ENCODE assay signal across 8 mouse cellular contexts in the genomic region with DNA sequence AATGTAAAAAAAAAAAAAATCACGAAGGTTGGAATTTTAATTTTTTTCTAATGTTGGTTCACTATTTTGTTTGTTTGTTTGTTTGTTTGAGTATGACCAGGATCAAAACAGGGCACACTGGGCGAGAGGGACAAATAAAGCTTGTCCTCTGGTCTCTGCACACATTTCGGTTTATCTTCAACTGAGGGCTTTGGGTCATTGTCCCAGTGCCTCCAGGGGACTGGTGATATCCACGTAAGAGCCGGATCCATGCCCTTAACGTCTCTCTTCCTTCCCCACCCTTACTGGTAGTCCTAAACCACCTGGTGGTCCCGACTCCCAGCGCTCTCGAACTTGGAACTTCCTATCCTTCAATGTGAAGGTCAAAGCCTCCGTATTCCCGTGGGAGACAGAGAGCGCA. TPM values are rescaled to one million over a fixed set of nuclear protein-coding genes. Genes with fewer than 3 reads are reported as not detected.
DNase-seq lines count a peak whose midpoint lies in the region; ATAC-seq and TF ChIP-seq lines count a peak whose summit lies in the region.

No protein-coding gene starts in this region.

- TF ChIP-seq CTCF in E14TG2a.4 (conservative IDR thresholded peaks at IDR 0.05; ENCODE audit: low read length): no peak

- peaks cover 7% of the 10 kb centered on the region for H3K36me3 ChIP-seq in heart, embryonic 13.5 days
- H3K36me3 ChIP-seq in E14TG2a.4 (ENCODE audit: insufficient read depth, low read length): peaks cover 33% of the 10 kb centered on the region
- H3K36me3 ChIP-seq in forebrain, embryonic 15.5 days: no peaks in the 10 kb centered on the region
- H3K36me3 ChIP-seq in liver, embryonic 15.5 days (replicated peaks): peaks cover 27% of the 10 kb centered on the region

- no peak for ATAC-seq in heart, embryonic 13.5 days (ENCODE audit: extremely low read depth, insufficient number of reproducible peaks, low FRiP score, low TSS enrichment)
- ATAC-seq in forebrain, embryonic 15.5 days (replicated peaks): no peak
- ATAC-seq in liver, embryonic 15.5 days (ENCODE audit: insufficient read depth): no peak

- no peaks in the 10 kb centered on the region for H3K9me3 ChIP-seq in heart, embryonic 13.5 days
- no peaks in the 10 kb centered on the region for H3K9me3 ChIP-seq in E14TG2a.4 (ENCODE audit: low read length)
- H3K9me3 ChIP-seq in forebrain, embryonic 15.5 days: no peaks in the 10 kb centered on the region
- H3K9me3 ChIP-seq in liver, embryonic 15.5 days (replicated peaks): no peaks in the 10 kb centered on the region

- no peaks in the 10 kb centered on the region for H3K27me3 ChIP-seq in heart, embryonic 13.5 days (replicated peaks)
- no peaks in the 10 kb centered on the region for H3K27me3 ChIP-seq in E14TG2a.4 (ENCODE audit: insufficient read depth, low read length)
- H3K27me3 ChIP-seq in forebrain, embryonic 15.5 days: no peaks in the 10 kb centered on the region
- H3K27me3 ChIP-seq in liver, embryonic 15.5 days: no peaks in the 10 kb centered on the region

- no peak for DNase-seq in heart, adult 9 months (ENCODE audit: low spot score in 2 of 2)
- no peak for DNase-seq in frontal cortex, postnatal 14 days (ENCODE audit: low spot score in 2 of 2)
- DNase-seq in natural killer cell, adult 2 months (ENCODE audit: low spot score in 2 of 2): no peak
- no peak for DNase-seq in layer of hippocampus, adult 8-10 months (ENCODE audit: low spot score in 2 of 2)

- H3K27ac ChIP-seq in heart, embryonic 13.5 days (replicated peaks): peak overlapping the region; percentile 25; the same call in 1 of the 2 replicates
- no peak overlapping the region; the same call in 1 of the 2 replicates for H3K27ac ChIP-seq in forebrain, embryonic 15.5 days (replicated peaks)
- H3K27ac ChIP-seq in liver, embryonic 15.5 days (replicated peaks): peak overlapping the region; percentile 80

- peaks cover 74% of the 10 kb centered on the region for H3K4me1 ChIP-seq in heart, embryonic 13.5 days
- peaks cover 86% of the 10 kb centered on the region for H3K4me1 ChIP-seq in E14TG2a.4 (replicated peaks; ENCODE audit: low read depth, low read length)
- H3K4me1 ChIP-seq in forebrain, embryonic 15.5 days: peaks cover 54% of the 10 kb centered on the region
- peaks cover 74% of the 10 kb centered on the region for H3K4me1 ChIP-seq in liver, embryonic 15.5 days (replicated peaks)

- WGBS in heart, embryonic 13.5 days: 21% methylated on average over 12 of the region's 12 CpGs
- WGBS in forebrain, embryonic 15.5 days: 25% methylated on average over 12 of the region's 12 CpGs
- WGBS in liver, embryonic 15.5 days (ENCODE audit: insufficient replicate concordance): 26% methylated on average over 12 of the region's 12 CpGs

- H3K4me3 ChIP-seq in heart, embryonic 13.5 days: peak overlapping the region; percentile 89
- H3K4me3 ChIP-seq in E14TG2a.4 (replicated peaks; ENCODE audit: low read length): peak overlapping the region; percentile 96
- H3K4me3 ChIP-seq in forebrain, embryonic 15.5 days: peak overlapping the region; percentile 82
- H3K4me3 ChIP-seq in liver, embryonic 15.5 days (replicated peaks): peak overlapping the region; percentile 92

- H3K4me2 ChIP-seq in heart, embryonic 13.5 days: peak overlapping the region; percentile 99
- peak overlapping the region; percentile 82 for H3K4me2 ChIP-seq in forebrain, embryonic 15.5 days (replicated peaks)
- H3K4me2 ChIP-seq in liver, embryonic 15.5 days: peak overlapping the region; percentile 89

- peak overlapping the region; percentile 90 for H3K9ac ChIP-seq in heart, embryonic 13.5 days
- peak overlapping the region; percentile 54 for H3K9ac ChIP-seq in forebrain, embryonic 15.5 days (replicated peaks)
- peak overlapping the region; percentile 64 for H3K9ac ChIP-seq in liver, embryonic 15.5 days

RNA-seq across cellular contexts. Expression of gene Hs6st1, which starts 0.6 kb away (rescaled TPM):
- polyA plus RNA-seq in heart, embryonic 13.5 days (2015; fragmentation: Nextera tagmentation; extraction: Ambion mirVana): 4.2 and 4.4 TPM in 2 replicates
- 9.7 and 16.5 TPM in 2 replicates for polyA plus RNA-seq in forebrain, embryonic 15.5 days (2015; fragmentation: Nextera tagmentation; extraction: Ambion mirVana)
- 13.2 and 17.4 TPM in 2 replicates for polyA plus RNA-seq in liver, embryonic 15.5 days (2015; fragmentation: Nextera tagmentation; extraction: Ambion mirVana)
- total RNA-seq in layer of hippocampus, adult 8-10 months (2022): 10 to 100 TPM; 39.0 to 42.6 (median 40.2) TPM
